ENCODE assay signal across 11 mouse cellular contexts in the genomic region with DNA sequence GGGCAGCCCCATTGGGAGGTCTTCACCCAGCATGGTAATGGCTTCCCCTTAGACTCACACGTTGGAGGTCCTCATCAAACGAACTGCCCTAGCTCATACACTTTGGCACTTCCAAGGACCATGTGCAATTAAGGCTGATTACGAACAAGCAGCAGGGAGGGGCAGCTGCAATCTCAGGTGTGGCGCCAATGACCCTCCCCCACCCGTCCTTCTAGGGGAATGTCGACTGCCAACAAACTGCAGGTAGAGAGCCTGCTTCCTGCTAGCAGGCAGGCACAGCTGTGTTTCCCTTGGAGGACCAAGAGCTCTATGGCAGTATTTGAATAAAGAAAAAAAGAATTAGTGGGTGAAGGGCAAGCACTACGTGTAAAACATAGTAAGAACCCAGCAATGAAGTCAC.
"Had no signal": no experiment of that assay in that cellular context is flagged by ENCODE, and none has a peak within 500 bp of the region (broad histone marks: within the 10 kb centered on the region; RNA-seq: fewer than 3 reads in every experiment).

No protein-coding gene starts in this region.

- H3K27ac ChIP-seq: hindbrain, embryonic 14.5 days; layer of hippocampus, adult 2 months; limb, embryonic 15.5 days; liver, embryonic 12.5 days; midbrain, embryonic 13.5 days had no signal

- ATAC-seq: liver, embryonic 12.5 days; midbrain, embryonic 13.5 days had no signal

- H3K4me2 ChIP-seq: hindbrain, embryonic 14.5 days; limb, embryonic 15.5 days; liver, embryonic 12.5 days; midbrain, embryonic 13.5 days had no signal

- H3K4me1 ChIP-seq: limb, embryonic 15.5 days; liver, embryonic 12.5 days; midbrain, embryonic 13.5 days had no signal

- H3K9me3 ChIP-seq: limb, embryonic 15.5 days; liver, embryonic 12.5 days; midbrain, embryonic 13.5 days had no signal

- H3K4me3 ChIP-seq: layer of hippocampus, adult 2 months; limb, embryonic 15.5 days; liver, embryonic 12.5 days; midbrain, embryonic 13.5 days had no signal

- H3K9ac ChIP-seq: hindbrain, embryonic 14.5 days; limb, embryonic 15.5 days; liver, embryonic 12.5 days; midbrain, embryonic 13.5 days had no signal

- H3K36me3 ChIP-seq: limb, embryonic 15.5 days; liver, embryonic 12.5 days; midbrain, embryonic 13.5 days had no signal

- H3K27me3 ChIP-seq: limb, embryonic 15.5 days; liver, embryonic 12.5 days; midbrain, embryonic 13.5 days had no signal

- DNase-seq: kidney, adult 11 months; kidney, adult 9 months; kidney, postnatal 10 days; kidney, postnatal 4 days; right cerebral cortex, postnatal 14 days; thymus, postnatal 36 days had no signal
